Mouse (Mus musculus) small intestine, adult 2 months (tissue): ENCODE data around the gene Usp21.

Source experiments
- CTCF ChIP-seq: fragments of 200-500 bp; IDR thresholded peaks from 2 replicates; pipeline ENCODE4 v1.5.1; 2012; ENCODE audit warnings: low read depth, mild to moderate bottlenecking, control low read depth, inconsistent platforms, low read length, moderate library complexity, mixed read lengths; ENCODE audit not compliant: insufficient replicate concordance, insufficient read length; ENCODE audit errors: extremely low read depth
- POLR2A ChIP-seq: fragments of 200-500 bp; IDR thresholded peaks from 2 replicates; pipeline ENCODE4 v1.6.1; 2012; ENCODE audit warnings: low read depth, mild to moderate bottlenecking, control low read depth, inconsistent platforms, low read length, moderate library complexity

GRCm38 (mm10) chr1:171257781-171258180 lies 30.0 kb downstream of the Usp21 start:
- 0 out of 2 replicates have a peak, but pooled peaks have one; percentile 13 for TF ChIP-seq CTCF
- no peak for TF ChIP-seq POLR2A
